Mouse (Mus musculus): Measurements from ENCODE around the gene Ppp2r2c.

DNA sequence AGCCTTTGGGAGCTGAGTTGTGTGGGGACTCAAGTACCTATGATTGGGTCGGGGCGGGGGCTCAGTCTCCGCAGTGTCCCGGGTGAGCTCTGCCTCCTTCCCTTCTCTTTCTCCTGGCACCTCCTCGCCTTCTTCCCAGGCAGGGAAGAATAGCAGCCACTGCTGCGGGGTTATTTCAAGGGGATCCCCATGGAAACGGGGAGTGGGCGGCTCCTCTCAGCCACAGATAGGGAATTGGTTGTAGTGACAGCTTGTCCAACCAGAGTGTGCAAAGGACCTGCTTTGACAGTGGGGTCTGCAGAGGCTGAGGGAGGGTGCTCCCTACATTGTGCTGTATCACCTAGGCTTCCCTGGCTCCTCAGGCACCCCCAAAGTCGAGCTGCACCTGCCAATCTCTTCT, 22.5 kb downstream of the Ppp2r2c start:
- no peak for TF ChIP-seq CTCF (IDR thresholded peaks at IDR 0.05; ENCODE audit: borderline replicate concordance, insufficient read depth, low read depth, low read length)
- no peak for TF ChIP-seq POLR2A (IDR thresholded peaks at IDR 0.05; ENCODE audit: borderline replicate concordance, insufficient read depth, low read length)
